Mouse (Mus musculus): ENCODE results near the gene Lgr6.

- TF ChIP-seq CTCF (IDR thresholded peaks at IDR 0.05; ENCODE audit: extremely low read depth, insufficient read depth, insufficient read length, insufficient replicate concordance) (no peak), POLR2A (IDR thresholded peaks at IDR 0.05; ENCODE audit: low read depth, low read length) (no peak)
Observed at GRCm38 (mm10) chr1:135087414-135087813, 17.7 kb downstream of the Lgr6 start.
